In the genomic region with DNA sequence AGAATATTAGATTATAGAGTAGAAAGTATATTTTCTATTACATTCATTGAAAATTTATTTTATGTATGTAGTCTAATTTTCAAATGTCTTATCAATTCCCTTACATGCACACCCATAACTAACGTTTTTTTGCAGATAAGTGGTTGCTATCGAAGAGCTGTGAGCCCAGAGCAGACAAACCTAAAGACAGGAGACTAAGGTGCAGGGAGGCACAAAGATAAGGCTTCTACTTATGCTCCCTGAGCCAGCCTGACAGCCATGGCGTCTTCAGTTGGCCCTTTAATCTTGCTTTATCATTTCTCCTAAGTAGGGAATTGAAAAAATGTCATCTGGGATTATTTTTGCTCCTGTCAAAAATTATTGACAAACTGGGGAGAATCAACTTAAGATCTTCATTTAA, we compare ENCODE assay signal across 17 mouse cellular contexts. TPM values are rescaled to one million over a fixed set of nuclear protein-coding genes. Genes with fewer than 3 reads are reported as not detected.
DNase-seq lines count a peak whose midpoint lies in the region; ATAC-seq lines count a peak whose summit lies in the region.
"Had no signal": no experiment of that assay in that cellular context is flagged by ENCODE, and none has a peak within 500 bp of the region (broad histone marks: within the 10 kb centered on the region; RNA-seq: fewer than 3 reads in every experiment).

No protein-coding gene starts in this region.

- DNase-seq in adrenal gland, adult (ENCODE audit: inconsistent age in 2 of 2, low spot score in 1 of 2) = no peak
- DNase-seq: cerebellum, adult 18-20 months; gastrocnemius, postnatal 36 days; right cerebral cortex, postnatal 25 days; thymus, postnatal 4 days had no signal

- H3K9me3 ChIP-seq in intestine, embryonic 16.5 days (ENCODE audit: control insufficient read depth, low read length) = no peaks in the 10 kb centered on the region
- no peaks in the 10 kb centered on the region for H3K9me3 ChIP-seq in intestine, embryonic 15.5 days
- no peaks in the 10 kb centered on the region for H3K9me3 ChIP-seq in erythroblast, embryonic 14.5 days (ENCODE audit: control insufficient read depth, low read length)
- H3K9me3 ChIP-seq in liver, embryonic 16.5 days (replicated peaks; ENCODE audit: control insufficient read depth, low read length) = no peaks in the 10 kb centered on the region
- no peaks in the 10 kb centered on the region for H3K9me3 ChIP-seq in hindbrain, embryonic 12.5 days (replicated peaks)
- H3K9me3 ChIP-seq: forebrain, embryonic 12.5 days; heart, embryonic 15.5 days; limb, embryonic 12.5 days; lung, embryonic 15.5 days had no signal

- ATAC-seq in intestine, embryonic 16.5 days = peak; percentile 61
- no peak for ATAC-seq in intestine, embryonic 15.5 days
- ATAC-seq in liver, embryonic 16.5 days (ENCODE audit: low read depth) = peak; percentile 91
- ATAC-seq in cerebellum, adult (ENCODE audit: insufficient number of reproducible peaks, low FRiP score, low TSS enrichment) = no peak
- no peak for ATAC-seq in hindbrain, embryonic 12.5 days (ENCODE audit: low FRiP score)

- H3K9ac ChIP-seq in intestine, embryonic 16.5 days (ENCODE audit: low read depth, low read length) = no peak overlapping the region
- no peak overlapping the region for H3K9ac ChIP-seq in intestine, embryonic 15.5 days
- no peak overlapping the region for H3K9ac ChIP-seq in liver, embryonic 16.5 days (ENCODE audit: low read depth, low read length)
- H3K9ac ChIP-seq in hindbrain, embryonic 12.5 days = no peak overlapping the region
- H3K9ac ChIP-seq: forebrain, embryonic 12.5 days; heart, embryonic 15.5 days; limb, embryonic 12.5 days; lung, embryonic 15.5 days had no signal

- no peak overlapping the region for H3K27ac ChIP-seq in intestine, embryonic 16.5 days (ENCODE audit: low read length)
- H3K27ac ChIP-seq in intestine, embryonic 15.5 days = no peak overlapping the region
- peak overlapping the region; percentile 11; the same call in 1 of the 2 replicates for H3K27ac ChIP-seq in brown adipose tissue, adult 24 weeks (replicated peaks; ENCODE audit: low read depth, low read length)
- peak overlapping the region; percentile 75 for H3K27ac ChIP-seq in liver, embryonic 16.5 days (ENCODE audit: low read length)
- H3K27ac ChIP-seq in hindbrain, embryonic 12.5 days = no peak overlapping the region
- H3K27ac ChIP-seq: forebrain, embryonic 12.5 days; heart, embryonic 15.5 days; kidney, postnatal 0 days; limb, embryonic 12.5 days; lung, embryonic 15.5 days had no signal

- H3K36me3 ChIP-seq in intestine, embryonic 16.5 days (ENCODE audit: control insufficient read depth, insufficient read depth, low read length) = no peaks in the 10 kb centered on the region
- H3K36me3 ChIP-seq in intestine, embryonic 15.5 days = no peaks in the 10 kb centered on the region
- peaks cover 93% of the 10 kb centered on the region for H3K36me3 ChIP-seq in erythroblast, embryonic 14.5 days (ENCODE audit: control insufficient read depth)
- peaks cover 17% of the 10 kb centered on the region for H3K36me3 ChIP-seq in liver, embryonic 16.5 days (ENCODE audit: control insufficient read depth, insufficient read depth)
- H3K36me3 ChIP-seq in hindbrain, embryonic 12.5 days = no peaks in the 10 kb centered on the region
- H3K36me3 ChIP-seq: forebrain, embryonic 12.5 days; heart, embryonic 15.5 days; limb, embryonic 12.5 days; lung, embryonic 15.5 days had no signal

- 66% methylated on average over 3 of the region's 3 CpGs for WGBS in intestine, embryonic 16.5 days
- WGBS in intestine, embryonic 15.5 days = 54% methylated on average over 3 of the region's 3 CpGs
- 19% methylated on average over 3 of the region's 3 CpGs for WGBS in liver, embryonic 16.5 days (ENCODE audit: insufficient replicate concordance)
- 85% methylated on average over 3 of the region's 3 CpGs for whole genome bisulfite sequencing in hindbrain, embryonic 12.5 days

- no peak overlapping the region for H3K4me3 ChIP-seq in intestine, embryonic 16.5 days (ENCODE audit: low read length)
- no peak overlapping the region for H3K4me3 ChIP-seq in intestine, embryonic 15.5 days (replicated peaks)
- no peak overlapping the region for H3K4me3 ChIP-seq in brown adipose tissue, adult 24 weeks (ENCODE audit: insufficient read depth, low read depth, low read length)
- H3K4me3 ChIP-seq in erythroblast, embryonic 14.5 days (replicated peaks) = peak overlapping the region; percentile 47
- no peak overlapping the region for H3K4me3 ChIP-seq in liver, embryonic 16.5 days (ENCODE audit: low read depth, low read length)
- no peak overlapping the region for H3K4me3 ChIP-seq in hindbrain, embryonic 12.5 days
- H3K4me3 ChIP-seq: forebrain, embryonic 12.5 days; heart, embryonic 15.5 days; limb, embryonic 12.5 days; lung, embryonic 15.5 days had no signal

- no peak overlapping the region for H3K4me2 ChIP-seq in intestine, embryonic 16.5 days (ENCODE audit: low read depth, low read length)
- no peak overlapping the region for H3K4me2 ChIP-seq in intestine, embryonic 15.5 days (replicated peaks)
- H3K4me2 ChIP-seq in liver, embryonic 16.5 days (ENCODE audit: low read depth, low read length) = peak overlapping the region; percentile 35; the same call in 1 of the 2 replicates
- no peak overlapping the region for H3K4me2 ChIP-seq in hindbrain, embryonic 12.5 days (replicated peaks)
- H3K4me2 ChIP-seq: forebrain, embryonic 12.5 days; heart, embryonic 15.5 days; limb, embryonic 12.5 days; lung, embryonic 15.5 days had no signal

- no peaks in the 10 kb centered on the region for H3K27me3 ChIP-seq in intestine, embryonic 16.5 days (replicated peaks; ENCODE audit: control insufficient read depth, insufficient read depth, low read length)
- no peaks in the 10 kb centered on the region for H3K27me3 ChIP-seq in intestine, embryonic 15.5 days (replicated peaks)
- no peaks in the 10 kb centered on the region for H3K27me3 ChIP-seq in erythroblast, embryonic 14.5 days (ENCODE audit: control insufficient read depth)
- no peaks in the 10 kb centered on the region for H3K27me3 ChIP-seq in liver, embryonic 16.5 days (ENCODE audit: control insufficient read depth, insufficient read depth, low read depth, low read length)
- peaks cover 8% of the 10 kb centered on the region for H3K27me3 ChIP-seq in hindbrain, embryonic 12.5 days
- H3K27me3 ChIP-seq: heart, embryonic 15.5 days had no signal

- H3K4me1 ChIP-seq in intestine, embryonic 16.5 days (ENCODE audit: control insufficient read depth, insufficient read depth, low read length) = 0 out of 2 replicates have a peak, but pooled peaks cover 5% of the 10 kb centered on the region
- H3K4me1 ChIP-seq in intestine, embryonic 15.5 days (replicated peaks) = 0 out of 2 replicates have a peak, but pooled peaks cover 3% of the 10 kb centered on the region
- peaks cover 15% of the 10 kb centered on the region for H3K4me1 ChIP-seq in brown adipose tissue, adult 24 weeks (ENCODE audit: control insufficient read depth, insufficient read depth, insufficient read length, low read length)
- peaks cover 84% of the 10 kb centered on the region for H3K4me1 ChIP-seq in erythroblast, embryonic 14.5 days (ENCODE audit: control insufficient read depth)
- peaks cover 47% of the 10 kb centered on the region for H3K4me1 ChIP-seq in liver, embryonic 16.5 days (ENCODE audit: control insufficient read depth, low read depth, low read length)
- H3K4me1 ChIP-seq in hindbrain, embryonic 12.5 days = no peaks in the 10 kb centered on the region
- H3K4me1 ChIP-seq: limb, embryonic 12.5 days; lung, embryonic 15.5 days had no signal

RNA-seq across cellular contexts. Expression of gene Fam241a, which starts 6.6 kb away (rescaled TPM):
- polyA plus RNA-seq in intestine, embryonic 16.5 days (2015; fragmentation: Nextera tagmentation; extraction: Ambion mirVana) = 3.0 and 8.9 TPM in 2 replicates
- polyA plus RNA-seq in intestine, embryonic 15.5 days (2015; fragmentation: Nextera tagmentation; extraction: Ambion mirVana) = 12.3 and 13.4 TPM in 2 replicates
- 30.4 and 55.1 TPM in 2 replicates for polyA plus RNA-seq in brown adipose tissue, adult 24 weeks (2012; ENCODE audit: insufficient read depth, insufficient read length, missing spikeins)
- 14.4 and 19.7 TPM in 2 replicates for polyA plus RNA-seq in erythroblast, embryonic 14.5 days (2012)
- 30.8 and 32.7 TPM in 2 replicates for polyA plus RNA-seq in liver, embryonic 16.5 days (2015; fragmentation: Nextera tagmentation; extraction: Ambion mirVana)
- polyA plus RNA-seq in hindbrain, embryonic 12.5 days (2016; fragmentation: Nextera tagmentation; extraction: Ambion mirVana) = 12.0 and 12.7 TPM in 2 replicates

RNA-seq across cellular contexts. Expression of gene Ap1ar, which starts 52.2 kb away (rescaled TPM):
- 87.4 and 101 TPM in 2 replicates for polyA plus RNA-seq in intestine, embryonic 16.5 days (2015; fragmentation: Nextera tagmentation; extraction: Ambion mirVana)
- 97.5 and 105 TPM in 2 replicates for polyA plus RNA-seq in intestine, embryonic 15.5 days (2015; fragmentation: Nextera tagmentation; extraction: Ambion mirVana)
- 13.1 and 25.0 TPM in 2 replicates for polyA plus RNA-seq in brown adipose tissue, adult 24 weeks (2012; ENCODE audit: insufficient read depth, insufficient read length, missing spikeins)
- polyA plus RNA-seq in erythroblast, embryonic 14.5 days (2012) = 1.6 and 3.8 TPM in 2 replicates
- polyA plus RNA-seq in liver, embryonic 16.5 days (2015; fragmentation: Nextera tagmentation; extraction: Ambion mirVana) = 13.1 and 15.4 TPM in 2 replicates
- polyA plus RNA-seq in hindbrain, embryonic 12.5 days (2016; fragmentation: Nextera tagmentation; extraction: Ambion mirVana) = 80.8 and 83.8 TPM in 2 replicates

Comparison
In these comparisons a context has a peak if more than half of its experiments do, and no peak if none do; other contexts are left out.
1. ATAC-seq: peak in intestine, embryonic 16.5 days (single experiment) and liver, embryonic 16.5 days (single experiment); none in intestine, embryonic 15.5 days (single experiment), cerebellum, adult (single experiment) and hindbrain, embryonic 12.5 days (single experiment).
2. H3K27ac ChIP-seq: peak in brown adipose tissue, adult 24 weeks (single experiment) and liver, embryonic 16.5 days (single experiment); none in intestine, embryonic 16.5 days (single experiment), intestine, embryonic 15.5 days (single experiment) and hindbrain, embryonic 12.5 days (single experiment).